Mouse (Mus musculus): ENCODE data around the gene Plxnb1. TPM values are rescaled to one million over a fixed set of nuclear protein-coding genes. Genes with fewer than 3 reads are reported as not detected.

Plxnb1 gene
- polyA plus RNA-seq, 1 experiment from 2014 or later: 27.3 TPM

DNA sequence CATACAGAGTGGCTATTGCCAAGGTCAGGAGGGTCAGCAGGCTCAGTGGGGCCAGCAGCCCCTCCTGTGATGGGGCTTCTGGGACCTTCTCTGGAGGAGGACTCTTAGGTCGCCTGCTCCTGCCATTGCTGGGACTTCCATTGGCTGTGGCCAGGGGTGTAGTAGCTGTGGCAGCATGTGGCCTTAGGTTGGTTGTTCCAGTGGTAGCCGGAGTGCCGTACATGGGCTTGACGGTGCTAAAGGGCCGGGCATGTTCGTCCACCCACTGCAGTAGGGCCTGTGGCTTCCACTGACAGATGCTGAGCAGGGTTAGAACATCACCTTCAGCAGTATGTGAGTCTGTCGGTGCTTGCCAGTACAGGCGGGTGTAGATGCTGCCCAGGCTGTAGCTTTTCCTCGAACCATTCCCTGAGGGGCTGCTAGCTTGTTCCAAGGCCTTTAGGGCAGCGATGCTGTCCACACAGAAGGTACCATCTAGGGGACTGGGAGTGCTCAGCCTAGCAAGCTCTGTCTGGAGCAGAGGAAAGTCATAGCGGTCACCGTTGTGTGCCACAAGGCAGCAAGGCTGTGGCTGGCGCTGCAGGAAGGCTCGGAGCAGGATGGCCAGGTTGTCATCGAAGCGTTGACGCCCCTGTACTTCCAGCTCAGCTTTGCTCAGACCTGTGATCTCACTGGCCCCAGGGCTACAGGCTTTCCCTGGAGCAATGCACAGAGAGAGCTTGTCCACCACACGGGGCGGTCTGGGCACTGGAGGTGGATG is 37.0 kb upstream of the Plxnb1 start:
- Histone ChIP-seq H3K4me2 (ENCODE audit: low read depth, low read length, severe bottlenecking) (no peak overlapping the region), H3K9ac (ENCODE audit: low read length) (no peak overlapping the region), H3K9me3 (ENCODE audit: control insufficient read depth, low read length) (no peaks in the 10 kb centered on the region), H3K36me3 (ENCODE audit: control insufficient read depth, insufficient read depth, low read length) (no peaks in the 10 kb centered on the region; the same call in 1 of the 2 replicates), H3K4me3 (ENCODE audit: low read depth, low read length) (no peak overlapping the region), H3K27ac (ENCODE audit: low read depth, low read length) (no peak overlapping the region), H3K27me3 (ENCODE audit: control insufficient read depth, insufficient read depth, low read length) (no peaks in the 10 kb centered on the region), H3K4me1 (replicated peaks; ENCODE audit: control insufficient read depth, insufficient read depth, low read length) (0 out of 2 replicates have a peak, but pooled peaks cover 7% of the 10 kb centered on the region)
- 93% methylated on average over 19 of the region's 19 CpGs for WGBS
- DNase-seq (ENCODE audit: low spot score) (no peak), ATAC-seq (replicated peaks; ENCODE audit: low FRiP score) (no peak)

- peak within 1 kb of the TSS; percentile 19 for H3K4me2 ChIP-seq (ENCODE audit: low read depth, low read length, severe bottlenecking)
- peak; percentile 91 for DNase-seq (ENCODE audit: low spot score)
- H3K4me3 ChIP-seq (ENCODE audit: low read depth, low read length): no peak within 1 kb of the TSS
- H3K27me3 ChIP-seq (ENCODE audit: control insufficient read depth, insufficient read depth, low read length): no peaks in the 10 kb centered on the region
- H3K9ac ChIP-seq (ENCODE audit: low read length): peak within 1 kb of the TSS; percentile 48; the same call in 1 of the 2 replicates
- H3K9me3 ChIP-seq (ENCODE audit: control insufficient read depth, low read length): no peaks in the 10 kb centered on the region
- ATAC-seq (replicated peaks; ENCODE audit: low FRiP score): peak; percentile 53
- no peaks in the 10 kb centered on the region; the same call in 1 of the 2 replicates for H3K36me3 ChIP-seq (ENCODE audit: control insufficient read depth, insufficient read depth, low read length)
- 0 out of 2 replicates have a peak, but pooled peaks cover 7% of the 10 kb centered on the region for H3K4me1 ChIP-seq (replicated peaks; ENCODE audit: control insufficient read depth, insufficient read depth, low read length)
- peak within 1 kb of the TSS; percentile 37; the same call in 1 of the 2 replicates for H3K27ac ChIP-seq (ENCODE audit: low read depth, low read length)
- WGBS: 31% methylated on average over 15 of the region's 15 CpGs
These were observed 35.9 kb upstream of the Plxnb1 start, which contains the start of gene Trex1 for GRCm38 (mm10) chr9:109059136-109059903. Gene Trex1, minus strand, starts transcription at chr9:109059734.

- H3K9ac ChIP-seq (ENCODE audit: low read length): no peak overlapping the region
- DNase-seq (ENCODE audit: low spot score) (no peak), ATAC-seq (replicated peaks; ENCODE audit: low FRiP score) (0 out of 2 replicates have a peak, but pooled peaks have one; percentile 16)
- 91% methylated on average over 16 of the region's 16 CpGs for WGBS
- H3K9me3 ChIP-seq (ENCODE audit: control insufficient read depth, low read length): no peaks in the 10 kb centered on the region
- H3K27ac ChIP-seq (ENCODE audit: low read depth, low read length): no peak overlapping the region
- H3K27me3 ChIP-seq (ENCODE audit: control insufficient read depth, insufficient read depth, low read length): no peaks in the 10 kb centered on the region
- no peak overlapping the region for H3K4me2 ChIP-seq (ENCODE audit: low read depth, low read length, severe bottlenecking)
- peaks cover 5% of the 10 kb centered on the region; the same call in 1 of the 2 replicates for H3K36me3 ChIP-seq (ENCODE audit: control insufficient read depth, insufficient read depth, low read length)
- no peak overlapping the region for H3K4me3 ChIP-seq (ENCODE audit: low read depth, low read length)
- 0 out of 2 replicates have a peak, but pooled peaks cover under 1% of the 10 kb centered on the region for H3K4me1 ChIP-seq (replicated peaks; ENCODE audit: control insufficient read depth, insufficient read depth, low read length)
These were observed 34.8 kb upstream of the Plxnb1 start for GRCm38 (mm10) chr9:109060184-109060897.

DNA sequence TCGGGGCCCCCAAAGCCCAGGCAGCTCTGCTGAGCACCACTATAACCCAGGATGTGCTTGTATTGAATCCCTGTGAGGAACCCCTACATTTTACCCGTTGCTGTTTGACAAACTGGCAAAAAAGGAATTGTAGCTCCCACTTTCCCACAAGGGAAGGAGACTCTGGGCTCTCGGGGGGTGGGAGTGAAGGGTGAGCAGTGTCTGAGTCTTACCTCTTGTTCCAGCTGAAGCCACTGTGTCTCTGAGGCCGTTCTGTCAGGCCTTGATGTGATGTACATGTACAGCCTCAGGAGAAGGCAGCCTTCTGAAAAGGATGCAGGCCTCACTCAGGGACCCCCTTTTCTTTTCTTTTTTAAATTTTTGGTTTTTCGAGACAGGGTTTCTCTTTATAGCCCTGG is 34.3 kb upstream of the Plxnb1 start:
- peak; percentile 30 for DNase-seq (ENCODE audit: low spot score)
- Histone ChIP-seq H3K27ac (ENCODE audit: low read depth, low read length) (no peak overlapping the region), H3K9me3 (ENCODE audit: control insufficient read depth, low read length) (no peaks in the 10 kb centered on the region), H3K9ac (ENCODE audit: low read length) (no peak overlapping the region), H3K4me2 (ENCODE audit: low read depth, low read length, severe bottlenecking) (no peak overlapping the region), H3K4me3 (ENCODE audit: low read depth, low read length) (no peak overlapping the region), H3K36me3 (ENCODE audit: control insufficient read depth, insufficient read depth, low read length) (peaks cover 6% of the 10 kb centered on the region; the same call in 1 of the 2 replicates), H3K27me3 (ENCODE audit: control insufficient read depth, insufficient read depth, low read length) (no peaks in the 10 kb centered on the region), H3K4me1 (replicated peaks; ENCODE audit: control insufficient read depth, insufficient read depth, low read length) (no peaks in the 10 kb centered on the region)
- no peak for ATAC-seq (replicated peaks; ENCODE audit: low FRiP score)
- 91% methylated on average over 5 of the region's 5 CpGs for WGBS

DNA sequence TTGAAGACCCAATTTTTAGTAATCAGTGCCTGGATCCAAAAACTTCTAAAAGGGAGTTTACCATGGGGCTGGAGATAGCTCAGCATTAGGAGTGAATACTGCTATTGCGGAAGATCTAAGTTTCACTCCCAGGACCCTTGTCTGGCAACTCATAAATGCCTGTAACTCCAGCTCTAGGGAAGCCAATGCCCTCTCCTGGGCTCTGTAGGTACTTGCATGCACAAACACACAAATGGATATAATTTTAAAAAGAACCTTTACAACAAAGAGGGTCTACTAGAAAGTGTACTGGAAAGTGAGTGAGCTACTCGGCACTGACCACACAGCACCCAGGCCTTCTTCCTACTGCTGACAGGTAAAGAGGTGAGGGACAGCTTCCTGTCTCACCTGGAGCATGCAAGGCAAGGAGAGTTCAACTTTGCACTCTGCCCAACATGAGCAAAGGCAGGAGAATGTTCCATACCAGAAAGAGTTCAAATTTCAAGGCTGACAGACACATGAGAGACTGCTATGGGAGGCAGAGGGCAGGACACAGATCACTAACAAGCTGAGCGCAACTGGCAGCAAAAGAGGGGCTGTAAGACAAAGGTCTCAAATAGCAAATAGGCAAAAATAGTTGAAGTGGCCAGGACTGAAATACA is 27.0 kb upstream of the Plxnb1 start:
- no peaks in the 10 kb centered on the region for H3K27me3 ChIP-seq (ENCODE audit: control insufficient read depth, insufficient read depth, low read length)
- 93% methylated on average over 3 of the region's 3 CpGs for WGBS
- no peak overlapping the region for H3K4me2 ChIP-seq (ENCODE audit: low read depth, low read length, severe bottlenecking)
- no peak overlapping the region for H3K9ac ChIP-seq (ENCODE audit: low read length)
- H3K9me3 ChIP-seq (ENCODE audit: control insufficient read depth, low read length): no peaks in the 10 kb centered on the region
- DNase-seq (ENCODE audit: low spot score) (no peak), ATAC-seq (replicated peaks; ENCODE audit: low FRiP score) (no peak)
- peaks cover 14% of the 10 kb centered on the region; the same call in 1 of the 2 replicates for H3K36me3 ChIP-seq (ENCODE audit: control insufficient read depth, insufficient read depth, low read length)
- H3K4me1 ChIP-seq (replicated peaks; ENCODE audit: control insufficient read depth, insufficient read depth, low read length): peaks cover 7% of the 10 kb centered on the region
- no peak overlapping the region for H3K27ac ChIP-seq (ENCODE audit: low read depth, low read length)
- no peak overlapping the region for H3K4me3 ChIP-seq (ENCODE audit: low read depth, low read length)

GRCm38 (mm10) chr9:109073661-109074573 is 21.3 kb upstream of the Plxnb1 start, which contains the start of gene Atrip:
Gene Atrip, minus strand, starts transcription at chr9:109074124.
- peak within 1 kb of the TSS; percentile 86 for H3K4me2 ChIP-seq (ENCODE audit: low read depth, low read length, severe bottlenecking)
- DNase-seq (ENCODE audit: low spot score): peak; percentile 96
- H3K27ac ChIP-seq (ENCODE audit: low read depth, low read length): no peak within 1 kb of the TSS
- no peaks in the 10 kb centered on the region for H3K27me3 ChIP-seq (ENCODE audit: control insufficient read depth, insufficient read depth, low read length)
- H3K4me3 ChIP-seq (ENCODE audit: low read depth, low read length): peak within 1 kb of the TSS; percentile 81
- WGBS: under 1% methylated on average over 57 of the region's 57 CpGs
- H3K9me3 ChIP-seq (ENCODE audit: control insufficient read depth, low read length): no peaks in the 10 kb centered on the region
- H3K9ac ChIP-seq (ENCODE audit: low read length): peak within 1 kb of the TSS; percentile 85
- H3K4me1 ChIP-seq (replicated peaks; ENCODE audit: control insufficient read depth, insufficient read depth, low read length): peaks cover 12% of the 10 kb centered on the region
- peak; percentile 99 for ATAC-seq (replicated peaks; ENCODE audit: low FRiP score)
- peaks cover 3% of the 10 kb centered on the region; the same call in 1 of the 2 replicates for H3K36me3 ChIP-seq (ENCODE audit: control insufficient read depth, insufficient read depth, low read length)

DNA sequence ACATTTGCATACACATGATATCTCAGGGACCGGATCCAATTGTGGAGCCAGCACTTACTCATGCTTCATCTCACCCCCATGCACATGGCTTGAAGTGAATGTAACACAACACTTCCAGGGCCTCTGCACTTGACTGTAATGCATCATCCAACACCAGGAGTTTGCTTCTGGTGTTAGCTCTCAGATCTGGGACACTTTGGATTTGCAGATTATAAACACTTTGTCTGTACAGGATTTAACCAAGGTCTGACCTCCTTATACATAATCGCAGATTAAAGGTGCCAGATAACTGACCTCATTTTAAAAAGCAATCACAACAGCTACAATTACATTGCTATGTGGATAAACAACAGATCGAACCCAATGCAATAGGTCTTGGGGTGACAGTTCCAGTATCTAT is 14.7 kb upstream of the Plxnb1 start:
- Histone ChIP-seq H3K4me1 (replicated peaks; ENCODE audit: control insufficient read depth, insufficient read depth, low read length) (peaks cover 9% of the 10 kb centered on the region), H3K27ac (ENCODE audit: low read depth, low read length) (no peak overlapping the region), H3K9ac (ENCODE audit: low read length) (no peak overlapping the region), H3K4me2 (ENCODE audit: low read depth, low read length, severe bottlenecking) (no peak overlapping the region), H3K4me3 (ENCODE audit: low read depth, low read length) (no peak overlapping the region; the same call in 1 of the 2 replicates), H3K27me3 (ENCODE audit: control insufficient read depth, insufficient read depth, low read length) (no peaks in the 10 kb centered on the region), H3K9me3 (ENCODE audit: control insufficient read depth, low read length) (no peaks in the 10 kb centered on the region), H3K36me3 (ENCODE audit: control insufficient read depth, insufficient read depth, low read length) (no peaks in the 10 kb centered on the region; the same call in 1 of the 2 replicates)
- DNase-seq (ENCODE audit: low spot score) (no peak), ATAC-seq (replicated peaks; ENCODE audit: low FRiP score) (no peak)
- 93% methylated on average over 3 of the region's 3 CpGs for WGBS

Data from forebrain, embryonic 11.5 days (tissue).